ENCODE assay signal across 10 mouse cellular contexts in the genomic region with DNA sequence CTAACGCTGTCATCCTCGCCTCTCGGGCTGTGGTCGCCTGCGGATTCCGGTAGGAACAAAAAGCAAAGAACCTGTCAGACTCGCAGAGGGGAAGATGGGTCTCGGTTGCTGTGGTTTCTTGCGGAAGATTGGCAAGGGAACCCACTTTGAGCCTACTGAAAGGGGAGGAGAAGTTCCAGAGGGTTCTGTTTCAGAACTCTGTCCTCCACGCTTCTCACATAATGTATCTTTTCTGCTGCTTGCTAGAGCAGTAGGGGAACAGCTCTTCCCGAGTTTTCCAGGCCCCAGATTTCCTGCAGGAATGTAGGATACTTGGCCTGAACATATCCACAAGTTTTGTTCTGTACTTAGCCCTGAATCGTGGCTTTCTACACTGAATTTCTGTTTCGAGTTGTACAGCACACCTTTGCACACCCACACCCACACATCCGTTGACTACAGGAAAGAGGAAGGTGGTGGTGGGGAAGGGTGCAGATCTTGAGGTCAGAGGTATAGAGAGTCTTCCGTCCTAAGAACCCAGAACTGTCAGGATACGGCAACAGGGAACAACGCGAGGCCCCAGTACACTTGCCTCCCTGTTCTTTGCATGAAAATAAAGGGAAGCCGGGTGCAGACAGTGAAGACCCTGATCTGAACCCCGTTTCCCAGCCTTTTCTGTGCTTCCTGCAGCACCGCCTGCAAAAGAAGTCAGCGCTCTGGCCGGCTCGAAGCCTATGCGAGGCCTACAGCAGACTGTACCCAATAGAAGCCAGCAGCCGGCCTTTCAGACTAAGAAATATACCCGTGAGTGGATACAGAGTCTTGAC. TPM values are rescaled to one million over a fixed set of nuclear protein-coding genes. Genes with fewer than 3 reads are reported as not detected.
DNase-seq lines count a peak whose midpoint lies in the region; ATAC-seq and TF ChIP-seq lines count a peak whose summit lies in the region.
"Had no signal": no experiment of that assay in that cellular context is flagged by ENCODE, and none has a peak within 500 bp of the region (broad histone marks: within the 10 kb centered on the region; RNA-seq: fewer than 3 reads in every experiment).

No protein-coding gene starts in this region.

- TF ChIP-seq CTCF in gastrocnemius, adult 2 months (IDR thresholded peaks at IDR 0.05), result no peak

- H3K36me3 ChIP-seq in forebrain, embryonic 14.5 days (ENCODE audit: control insufficient read depth, insufficient read depth, low read length), result no peaks in the 10 kb centered on the region
- no peaks in the 10 kb centered on the region for H3K36me3 ChIP-seq in midbrain, embryonic 10.5 days

- no peak overlapping the region for H3K9ac ChIP-seq in forebrain, embryonic 14.5 days (ENCODE audit: low read length)

- WGBS in forebrain, embryonic 14.5 days, result 2% methylated on average over 27 of the region's 27 CpGs
- WGBS in midbrain, embryonic 10.5 days, result under 1% methylated on average over 27 of the region's 27 CpGs

- no peak overlapping the region for H3K4me2 ChIP-seq in forebrain, embryonic 14.5 days (ENCODE audit: low read length)

- no peak overlapping the region for H3K27ac ChIP-seq in gastrocnemius, adult 2 months
- no peak overlapping the region for H3K27ac ChIP-seq in forebrain, embryonic 14.5 days (ENCODE audit: low read depth, low read length)
- H3K27ac ChIP-seq in midbrain, embryonic 10.5 days (replicated peaks), result no peak overlapping the region

- H3K27me3 ChIP-seq in forebrain, embryonic 14.5 days (replicated peaks; ENCODE audit: control insufficient read depth, insufficient read depth, low read length), result peaks cover 87% of the 10 kb centered on the region
- peaks cover 100% of the 10 kb centered on the region for H3K27me3 ChIP-seq in midbrain, embryonic 10.5 days (ENCODE audit: low read depth, poor library complexity, severe bottlenecking)

- H3K4me3 ChIP-seq in gastrocnemius, adult 2 months, result peak overlapping the region; percentile 24; the same call in 1 of the 2 replicates
- H3K4me3 ChIP-seq in forebrain, embryonic 14.5 days (ENCODE audit: low read depth, low read length), result peak overlapping the region; percentile 1; the same call in 1 of the 2 replicates
- peak overlapping the region; percentile 56 for H3K4me3 ChIP-seq in midbrain, embryonic 10.5 days

- no peak for DNase-seq in gastrocnemius, adult 2 months
- no peak for DNase-seq in gastrocnemius, adult 18-20 months (ENCODE audit: low spot score)
- DNase-seq in CD4-positive, CD25-positive, alpha-beta regulatory T cell, adult 2 months (ENCODE audit: low read depth, low spot score), result peak; percentile 6
- no peak for DNase-seq in forebrain, embryonic 14.5 days (ENCODE audit: low spot score)
- peak; percentile 60 for DNase-seq in midbrain, embryonic 10.5 days (ENCODE audit: low spot score)
- no peak for DNase-seq in retina, embryonic 14.5 days (ENCODE audit: low spot score)
- DNase-seq in kidney, postnatal 14 days, result no peak
- DNase-seq: lung, postnatal 14 days had no signal

- no peaks in the 10 kb centered on the region for H3K9me3 ChIP-seq in forebrain, embryonic 14.5 days (replicated peaks; ENCODE audit: control insufficient read depth, low read length)
- no peaks in the 10 kb centered on the region for H3K9me3 ChIP-seq in midbrain, embryonic 10.5 days (replicated peaks)

- ATAC-seq in forebrain, embryonic 14.5 days, result no peak
- no peak for ATAC-seq in erythroblast, adult 5-6 weeks (replicated peaks; ENCODE audit: low FRiP score, poor library complexity, severe bottlenecking)

- intact Hi-C loops in gastrocnemius, adult 2 months (cut with DNase I), result no loop called here

- H3K4me1 ChIP-seq in forebrain, embryonic 14.5 days (ENCODE audit: control insufficient read depth, insufficient read depth, low read length), result peaks cover 7% of the 10 kb centered on the region
- peaks cover 48% of the 10 kb centered on the region for H3K4me1 ChIP-seq in midbrain, embryonic 10.5 days

RNA-seq across cellular contexts. Expression of a gene that starts 2.0 kb away (rescaled TPM):
- not detected for total RNA-seq in gastrocnemius, adult 2 months (2021)
- total RNA-seq in gastrocnemius, adult 18-20 months (2021), result not detected
- not detected in 2 replicates for polyA plus RNA-seq in forebrain, embryonic 14.5 days (2014; fragmentation: Nextera tagmentation; extraction: Ambion mirVana)
- polyA plus RNA-seq in midbrain, embryonic 10.5 days (2016; fragmentation: Nextera tagmentation; extraction: Ambion mirVana), result 0.17 and 0.40 TPM in 2 replicates
- total RNA-seq in erythroblast, adult 5-6 weeks (2015; ENCODE audit: low replicate concordance), result not detected in 2 replicates
- total RNA-seq in erythroblast, adult 5-6 weeks (2017; ENCODE audit: low replicate concordance), result not detected in 2 replicates
- total RNA-seq: adrenal gland, postnatal 4 days had no signal

RNA-seq across cellular contexts. Expression of a gene that starts 54.4 kb away (rescaled TPM):
- total RNA-seq in gastrocnemius, adult 2 months (2021), result 10 to 100 TPM; 83.0 to 98.9 TPM
- total RNA-seq in gastrocnemius, adult 18-20 months (2021), result 10 to 100 TPM; 85.9 to 91.7 TPM
- 78.3 and 79.0 TPM in 2 replicates for polyA plus RNA-seq in forebrain, embryonic 14.5 days (2014; fragmentation: Nextera tagmentation; extraction: Ambion mirVana)
- polyA plus RNA-seq in midbrain, embryonic 10.5 days (2016; fragmentation: Nextera tagmentation; extraction: Ambion mirVana), result 78.6 and 84.8 TPM in 2 replicates
- 16.1 and 18.4 TPM in 2 replicates for total RNA-seq in erythroblast, adult 5-6 weeks (2015; ENCODE audit: low replicate concordance)
- total RNA-seq in erythroblast, adult 5-6 weeks (2017; ENCODE audit: low replicate concordance), result 13.8 and 17.4 TPM in 2 replicates

Comparison
In these comparisons a context has a peak if more than half of its experiments do, and no peak if none do; other contexts are left out.
1. DNase-seq: peak in CD4-positive, CD25-positive, alpha-beta regulatory T cell, adult 2 months (single experiment) and midbrain, embryonic 10.5 days (single experiment); none in gastrocnemius, adult 2 months (single experiment), gastrocnemius, adult 18-20 months (single experiment), forebrain, embryonic 14.5 days (single experiment), retina, embryonic 14.5 days (single experiment) and kidney, postnatal 14 days (single experiment).
2. H3K4me3 ChIP-seq: peak in every context shown above with its lines; median percentile 56 in midbrain, embryonic 10.5 days; 24 in gastrocnemius, adult 2 months; 1 in forebrain, embryonic 14.5 days.
3. RNA of a gene that starts 54.4 kb away (total RNA-seq): 83.0 to 98.9 TPM in gastrocnemius, adult 2 months and 85.9 to 91.7 TPM in gastrocnemius, adult 18-20 months; 13.8 to 18.4 TPM in erythroblast, adult 5-6 weeks; every median in the first group is over 4 times any median in the second.